Mouse (Mus musculus): ENCODE measurements at regions not wholly inside any gene's neighbourhood (a gene's known extent, or its start where the extent isn't known, plus 50 kb on each side); places are given as distances from the start of the nearest gene placed in this dataset.

GRCm38 (mm10) chr5:18414892-18415291 is 54.7 kb upstream of the Gnai1 start:
- no peak for DNase-seq (ENCODE audit: low spot score in 2 of 2)
